Mouse (Mus musculus) lung, embryonic 14.5 days (tissue): Measurements from ENCODE around the gene Thy1. TPM values are rescaled to one million over a fixed set of nuclear protein-coding genes. Genes with fewer than 3 reads are reported as not detected.
A peak's percentile ranks its signal among the peaks of the same experiment; 100 is the strongest.

Experiments
- ATAC-seq: fragments of 200-750 bp; cut with Nextera tagmentation; 2 replicates; pipeline ENCODE4 v1.8.0; 2017; ENCODE audit warnings: mild to moderate bottlenecking, moderate TSS enrichment, moderate library complexity; ENCODE audit not compliant: insufficient read depth
- DNase-seq: peaks from one replicate; pipeline ENCODE4 v3.0.0-alpha.2; 2015
- H3K27ac ChIP-seq: fragments of 300-500 bp; sonication (generic); 2 replicates; pipeline ENCODE4 v1.5.1; 2014; ENCODE audit warnings: low read depth, mild to moderate bottlenecking, moderate library complexity
- H3K27me3 ChIP-seq: fragments of 300-500 bp; sonication (generic); 2 replicates; pipeline ENCODE4 v1.6.1; 2014; ENCODE audit warnings: low read length, control low read depth; ENCODE audit not compliant: insufficient read depth
- H3K36me3 ChIP-seq: fragments of 300-500 bp; sonication (generic); 2 replicates; pipeline ENCODE4 v1.6.1; 2014; ENCODE audit warnings: control low read depth; ENCODE audit not compliant: insufficient read depth
- H3K4me1 ChIP-seq: fragments of 300-500 bp; sonication (generic); 2 replicates; pipeline ENCODE4 v1.6.1; 2014; ENCODE audit warnings: antibody characterized with exemption, control low read depth; ENCODE audit not compliant: insufficient read depth
- H3K4me2 ChIP-seq: fragments of 300-500 bp; sonication (generic); 2 replicates; pipeline ENCODE4 v1.6.1; 2014; ENCODE audit warnings: mild to moderate bottlenecking
- H3K4me3 ChIP-seq: fragments of 300-500 bp; sonication (generic); 2 replicates; pipeline ENCODE4 v1.5.1; 2014; ENCODE audit warnings: low read depth, low read length
- H3K9ac ChIP-seq: fragments of 300-500 bp; sonication (generic); 2 replicates; pipeline ENCODE4 v1.6.1; 2014
- H3K9me3 ChIP-seq: fragments of 300-500 bp; sonication (generic); 2 replicates; pipeline ENCODE4 v1.6.1; 2016; ENCODE audit warnings: low read depth, low read length, control low read depth
- CTCF ChIP-seq: IDR thresholded peaks from 2 replicates; pipeline ENCODE4 v1.5.1; 2016; ENCODE audit warnings: antibody characterized with exemption, low read depth
- WGBS: fragments of 180-500 bp; shearing (Covaris S2); extraction: QIAGEN DNeasy Blood & Tissue Kit; methylation state at CpG from one replicate; pipeline ENCODE4 v1.1.7; 2014; 5-methylcytosine and 5-hydroxymethylcytosine counted together
- polyA plus RNA-seq: library from polyadenylated mRNA; unstranded; fragments of >200 nt; fragmentation: Nextera tagmentation; extraction: Ambion mirVana; gene quantifications from 2 replicates; pipeline ENCODE4 v1.2.1, GENCODE M21; 2014

Thy1 gene
- polyA plus RNA-seq, 1 experiment from 2014 or later: 0.46 TPM

DNA sequence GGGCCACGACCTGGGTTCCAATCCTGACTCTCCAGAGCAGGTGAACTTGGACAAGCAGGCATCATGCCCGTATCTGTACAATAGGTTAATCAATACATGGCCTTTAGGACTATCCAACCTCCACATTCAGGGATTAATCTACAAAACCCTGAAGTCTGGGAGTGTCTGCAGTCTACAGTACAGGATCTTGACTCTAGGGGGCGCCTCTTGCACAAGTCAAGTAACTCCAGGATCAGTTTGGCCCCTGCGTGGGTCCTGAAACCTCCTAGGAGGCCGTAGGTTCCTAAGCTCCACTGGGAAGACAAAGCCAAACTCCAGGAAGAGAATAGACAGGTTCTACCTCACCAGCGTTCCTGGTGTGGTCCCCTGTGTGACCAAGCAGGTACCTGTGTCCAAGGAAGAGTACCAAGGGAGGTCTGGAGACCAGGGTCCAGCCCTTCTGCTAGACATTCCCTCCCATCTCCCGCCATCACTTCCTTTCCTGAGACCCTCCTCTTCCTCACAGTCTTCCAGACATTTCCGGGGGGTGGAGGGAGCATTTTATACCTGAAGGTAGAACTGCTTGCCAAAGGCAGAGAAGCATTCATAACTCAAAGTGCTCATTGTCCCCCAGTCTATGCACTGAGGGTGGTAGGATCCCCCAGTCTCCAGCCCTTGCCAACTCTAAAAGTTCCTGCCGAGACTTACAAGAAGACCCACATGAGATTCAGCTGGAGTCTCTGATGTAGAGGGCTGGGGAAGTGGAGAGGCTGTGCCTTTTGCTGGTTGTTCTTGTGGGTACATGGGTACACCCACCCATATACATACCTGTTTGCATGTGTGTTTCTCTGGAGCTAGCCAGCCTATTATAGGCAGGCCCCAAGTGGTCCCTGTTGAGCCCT, 31.5 kb downstream of the Thy1 start:
- ATAC-seq (no peak), DNase-seq (peak; percentile 50)
- no peak overlapping the region for H3K4me2 ChIP-seq
- TF ChIP-seq CTCF: peak; percentile 39
- 56% methylated on average over 9 of the region's 9 CpGs for WGBS
- H3K27me3 ChIP-seq: no peaks in the 10 kb centered on the region
- no peak overlapping the region for H3K4me3 ChIP-seq
- H3K9ac ChIP-seq: no peak overlapping the region
- no peak overlapping the region for H3K27ac ChIP-seq
- no peaks in the 10 kb centered on the region for H3K36me3 ChIP-seq
- no peaks in the 10 kb centered on the region for H3K9me3 ChIP-seq
- peaks cover 12% of the 10 kb centered on the region; the same call in 1 of the 2 replicates for H3K4me1 ChIP-seq

DNA sequence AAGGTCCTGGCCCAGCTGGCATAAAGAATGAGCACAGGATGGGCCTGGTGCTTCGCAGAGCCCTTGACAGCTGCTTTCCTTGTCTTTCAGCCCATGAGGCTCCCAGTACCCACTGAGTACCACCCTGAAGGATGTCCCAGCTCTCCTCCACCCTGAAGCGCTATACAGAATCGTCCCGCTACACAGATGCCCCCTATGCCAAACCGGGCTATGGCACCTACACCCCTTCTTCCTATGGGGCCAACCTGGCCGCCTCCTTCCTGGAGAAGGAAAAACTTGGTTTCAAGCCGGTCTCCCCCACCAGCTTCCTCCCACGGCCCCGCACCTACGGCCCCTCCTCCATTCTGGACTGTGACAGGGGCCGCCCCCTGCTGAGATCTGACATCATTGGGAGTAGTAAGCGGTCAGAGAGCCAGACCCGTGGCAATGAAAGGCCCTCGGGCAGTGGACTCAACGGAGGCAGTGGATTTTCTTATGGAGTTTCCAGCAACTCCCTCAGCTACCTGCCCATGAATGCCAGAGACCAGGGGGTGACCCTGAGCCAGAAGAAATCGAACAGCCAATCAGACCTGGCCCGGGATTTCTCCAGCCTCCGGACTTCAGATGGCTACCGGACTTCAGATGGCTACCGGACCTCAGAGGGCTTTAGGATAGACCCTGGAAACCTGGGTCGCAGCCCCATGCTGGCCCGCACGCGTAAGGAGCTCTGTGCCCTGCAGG, 32.3 kb downstream of the Thy1 start:
- no peak for TF ChIP-seq CTCF
- no peaks in the 10 kb centered on the region for H3K27me3 ChIP-seq
- no peak overlapping the region for H3K9ac ChIP-seq
- 72% methylated on average over 24 of the region's 24 CpGs for WGBS
- H3K4me3 ChIP-seq: no peak overlapping the region
- no peaks in the 10 kb centered on the region for H3K36me3 ChIP-seq
- H3K9me3 ChIP-seq: no peaks in the 10 kb centered on the region
- no peak overlapping the region for H3K27ac ChIP-seq
- no peak overlapping the region for H3K4me2 ChIP-seq
- DNase-seq: no peak
- H3K4me1 ChIP-seq: peaks cover 12% of the 10 kb centered on the region; the same call in 1 of the 2 replicates
- no peak for ATAC-seq

DNA sequence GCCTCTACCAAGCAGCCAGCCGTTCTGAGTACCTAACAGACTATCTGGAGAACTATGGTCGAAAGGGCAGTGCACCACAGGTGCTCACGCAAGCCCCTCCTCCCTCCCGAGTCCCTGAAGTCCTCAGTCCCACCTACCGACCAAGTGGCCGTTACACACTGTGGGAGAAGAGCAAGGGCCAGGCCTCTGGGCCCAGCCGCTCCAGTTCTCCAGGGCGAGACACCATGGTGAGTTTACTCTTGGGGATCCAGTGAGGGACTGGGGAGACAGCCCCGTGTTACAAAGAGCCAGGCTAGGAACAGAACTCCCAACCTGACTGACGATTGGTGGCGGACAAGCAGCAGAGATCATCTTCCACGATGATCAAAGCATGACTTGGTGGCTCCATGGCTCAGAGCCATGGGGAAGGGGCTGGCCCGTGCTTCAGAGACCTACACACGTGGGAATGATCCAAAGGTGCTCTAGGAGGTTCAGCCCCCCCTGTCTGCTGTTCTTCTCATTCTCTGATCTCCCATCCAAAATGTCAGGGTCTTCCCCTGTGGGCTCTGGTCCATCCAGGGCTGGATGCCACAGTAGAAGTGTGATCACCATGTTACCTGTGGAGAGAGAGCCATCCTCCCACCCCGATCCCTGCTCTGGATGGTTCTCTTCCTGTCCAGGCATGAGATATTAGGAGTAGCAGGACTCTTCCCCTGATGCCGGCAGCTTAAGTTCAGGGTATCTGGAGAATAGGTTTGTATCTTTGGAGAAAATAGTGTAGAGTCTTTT, 33.0 kb downstream of the Thy1 start:
- WGBS: 62% methylated on average over 16 of the region's 16 CpGs
- Histone ChIP-seq H3K27me3 (no peaks in the 10 kb centered on the region), H3K4me1 (peaks cover 12% of the 10 kb centered on the region; the same call in 1 of the 2 replicates), H3K9me3 (no peaks in the 10 kb centered on the region), H3K9ac (no peak overlapping the region), H3K4me3 (no peak overlapping the region), H3K36me3 (no peaks in the 10 kb centered on the region), H3K4me2 (no peak overlapping the region), H3K27ac (no peak overlapping the region)
- DNase-seq (no peak), ATAC-seq (no peak)
- no peak for TF ChIP-seq CTCF

DNA sequence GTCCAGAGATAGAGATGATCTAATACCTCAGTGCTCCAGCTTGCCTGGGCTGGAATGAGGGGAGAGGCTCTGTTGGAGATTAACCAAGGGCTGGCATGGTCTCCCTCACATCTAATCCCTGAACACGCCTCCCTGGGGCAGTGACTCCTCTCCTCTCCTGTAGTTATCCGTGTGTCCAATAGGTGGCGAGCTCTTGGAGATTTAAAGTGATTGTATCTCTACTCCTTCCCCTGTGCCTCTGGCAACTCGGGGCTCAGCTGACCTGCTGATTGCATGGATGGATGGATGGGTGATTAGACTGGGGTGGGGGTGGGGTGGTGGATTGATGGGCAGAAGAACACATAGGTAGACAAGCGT, 33.6 kb downstream of the Thy1 start:
- Histone ChIP-seq H3K9ac (no peak overlapping the region), H3K27ac (no peak overlapping the region)
- peak; percentile 61 for TF ChIP-seq CTCF

DNA sequence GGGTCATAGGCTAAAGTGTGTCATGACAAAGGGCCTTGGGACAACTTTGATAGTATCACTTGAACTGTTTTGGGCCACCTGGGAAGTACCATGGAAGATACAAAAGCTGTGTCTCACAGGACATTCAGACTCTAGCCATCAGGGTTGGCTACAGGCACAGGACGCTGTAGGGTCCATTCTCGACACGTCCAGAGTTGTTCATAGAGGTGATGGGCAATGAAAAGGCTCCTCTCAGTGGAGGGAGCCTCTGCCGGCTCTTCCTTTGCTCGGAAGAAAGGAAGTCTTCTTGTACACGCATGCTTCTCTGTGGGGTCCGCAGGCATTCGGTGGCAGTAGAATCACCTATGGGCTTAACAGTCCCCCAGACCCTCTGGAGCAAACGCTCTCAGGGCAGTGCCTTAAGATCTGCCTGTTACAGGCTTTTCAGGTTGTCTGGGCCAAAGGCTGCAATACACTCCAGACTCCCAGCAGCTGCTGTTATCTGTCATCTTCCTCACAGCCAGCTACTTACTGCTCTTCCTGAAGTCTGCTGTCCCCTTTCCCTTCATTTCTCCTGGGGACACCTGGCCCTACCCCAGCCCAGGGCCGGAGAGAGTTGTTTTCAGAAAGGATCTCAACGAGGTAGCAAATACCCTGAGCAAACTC, 34.2 kb downstream of the Thy1 start:
- Histone ChIP-seq H3K36me3 (no peaks in the 10 kb centered on the region), H3K27me3 (0 out of 2 replicates have a peak, but pooled peaks cover 2% of the 10 kb centered on the region), H3K4me1 (peaks cover 7% of the 10 kb centered on the region; the same call in 1 of the 2 replicates), H3K9me3 (no peaks in the 10 kb centered on the region), H3K9ac (no peak overlapping the region), H3K4me2 (no peak overlapping the region), H3K27ac (no peak overlapping the region), H3K4me3 (no peak overlapping the region)
- DNase-seq (no peak), ATAC-seq (no peak)
- 77% methylated on average over 11 of the region's 11 CpGs for WGBS
- no peak for TF ChIP-seq CTCF

More for the DNA sequence above, 33.6 kb downstream of the Thy1 start:
- H3K4me2 ChIP-seq: no peak overlapping the region
- no peaks in the 10 kb centered on the region for H3K36me3 ChIP-seq
- 11% methylated on average over 5 of the region's 5 CpGs for WGBS
- DNase-seq (peak; percentile 74), ATAC-seq (no peak)
- no peaks in the 10 kb centered on the region for H3K27me3 ChIP-seq
- H3K4me3 ChIP-seq: no peak overlapping the region
- no peaks in the 10 kb centered on the region for H3K9me3 ChIP-seq
- peaks cover 9% of the 10 kb centered on the region; the same call in 1 of the 2 replicates for H3K4me1 ChIP-seq

DNA sequence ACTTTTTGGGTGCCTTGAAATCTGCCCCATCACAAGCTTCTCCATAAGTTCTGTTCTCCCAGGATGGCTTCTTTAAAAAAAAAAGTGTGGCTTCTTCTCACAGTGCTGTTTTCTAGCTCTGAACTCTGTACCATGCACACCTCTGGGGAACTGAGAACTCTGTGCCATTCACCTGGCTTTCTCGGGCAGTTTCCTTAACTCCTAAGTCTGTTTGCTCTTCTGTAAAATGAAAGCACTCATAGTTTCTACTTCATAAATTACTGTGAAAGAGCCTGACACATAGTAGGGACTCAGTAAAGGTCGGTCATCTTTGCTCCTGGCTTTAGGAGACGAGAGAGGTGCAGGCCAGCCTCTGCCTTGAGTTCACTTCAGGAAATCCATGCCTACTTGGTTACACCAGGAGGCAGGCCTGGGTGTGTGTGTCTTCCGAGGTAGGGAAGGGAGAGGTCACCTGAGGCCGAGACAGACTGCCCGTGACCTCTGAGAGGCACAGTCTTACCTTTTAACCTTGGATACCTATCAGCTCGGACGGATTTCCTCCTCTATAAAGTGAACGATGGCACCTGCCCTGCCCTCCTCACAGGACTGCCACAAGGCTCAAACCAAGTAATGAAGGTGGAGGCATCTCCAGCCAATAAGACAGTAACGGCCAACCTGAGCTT, 35.1 kb downstream of the Thy1 start:
- H3K27ac ChIP-seq: no peak overlapping the region
- 0 out of 2 replicates have a peak, but pooled peaks cover 6% of the 10 kb centered on the region for H3K27me3 ChIP-seq
- no peak overlapping the region for H3K9ac ChIP-seq
- TF ChIP-seq CTCF: no peak
- no peak for ATAC-seq
- no peak for DNase-seq
- no peaks in the 10 kb centered on the region for H3K9me3 ChIP-seq
- H3K4me2 ChIP-seq: 0 out of 2 replicates have a peak overlapping the region, but pooled peaks have one; percentile 10
- H3K36me3 ChIP-seq: no peaks in the 10 kb centered on the region
- H3K4me3 ChIP-seq: no peak overlapping the region
- WGBS: 67% methylated on average over 10 of the region's 10 CpGs
- peaks cover 7% of the 10 kb centered on the region; the same call in 1 of the 2 replicates for H3K4me1 ChIP-seq
